Mouse (Mus musculus): ENCODE results near the gene Casz1.

DNA sequence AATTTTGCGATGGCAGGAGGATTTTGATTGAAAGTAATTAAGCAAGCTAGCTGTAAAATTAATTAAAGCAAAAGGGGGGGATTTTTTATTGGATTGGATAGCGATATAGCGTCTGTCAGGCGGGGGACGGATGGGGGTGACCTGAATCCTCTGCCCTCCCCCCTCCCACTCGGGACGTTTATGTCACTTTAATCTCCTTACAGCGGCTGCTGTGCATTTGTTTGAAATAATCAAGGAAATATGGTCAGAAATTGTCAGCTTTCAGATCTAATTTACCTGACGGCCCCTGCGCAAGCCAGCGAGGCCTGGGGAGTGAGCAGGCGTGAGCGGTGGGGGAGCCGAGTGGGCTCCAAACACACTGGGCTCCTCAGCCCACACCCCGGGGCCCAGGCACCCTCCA is 111.6 kb downstream of the Casz1 start:
- no peak for TF ChIP-seq GATA1 (IDR thresholded peaks at IDR 0.05; ENCODE audit: low read length)
- TF ChIP-seq TAL1 (IDR thresholded peaks at IDR 0.05; ENCODE audit: low read length): no peak
